Mouse (Mus musculus) kidney, adult 2 months (tissue): Measurements from ENCODE around the gene Rnf185. TPM values are rescaled to one million over a fixed set of nuclear protein-coding genes. Genes with fewer than 3 reads are reported as not detected.

Experiments used
- DNase-seq: peaks from one replicate; pipeline ENCODE4 v3.0.0; 2021
- H3K27ac ChIP-seq: fragments of 200-500 bp; 2 replicates; pipeline ENCODE4 v1.5.1; 2012; ENCODE audit warnings: low read depth, low read length, control low read depth, inconsistent platforms; ENCODE audit not compliant: insufficient read depth
- H3K27me3 ChIP-seq: fragments of 200-500 bp; replicated peaks from 2 replicates; pipeline ENCODE4 v1.6.1; 2012; ENCODE audit warnings: mild to moderate bottlenecking, moderate library complexity, low read length, inconsistent platforms; ENCODE audit not compliant: control insufficient read depth, insufficient read depth
- H3K36me3 ChIP-seq: fragments of 200-500 bp; 2 replicates; pipeline ENCODE4 v1.6.1; 2012; ENCODE audit warnings: mild to moderate bottlenecking, moderate library complexity, low read length, inconsistent platforms; ENCODE audit not compliant: control insufficient read depth, insufficient read depth
- H3K4me1 ChIP-seq: fragments of 200-500 bp; 2 replicates; pipeline ENCODE4 v1.6.1; 2011; ENCODE audit warnings: low read length; ENCODE audit not compliant: control insufficient read depth, insufficient read depth
- H3K4me3 ChIP-seq: fragments of 200-500 bp; 2 replicates; pipeline ENCODE4 v1.5.1; 2011; ENCODE audit warnings: mild to moderate bottlenecking, low read depth, low read length, control low read depth; ENCODE audit not compliant: insufficient read depth
- CTCF ChIP-seq: fragments of 200-500 bp; conservative IDR thresholded peaks from 2 replicates; pipeline ENCODE4 v1.5.1; 2011; ENCODE audit warnings: low read depth, mild to moderate bottlenecking, control low read depth, low read length, moderate library complexity, mixed read lengths; ENCODE audit not compliant: insufficient read depth, insufficient read length
- POLR2A ChIP-seq: fragments of 200-500 bp; IDR thresholded peaks from one replicate; pipeline ENCODE4 v1.6.1; 2011; ENCODE audit warnings: low read depth, low read length, control low read depth
- WGBS: fragments of 180-500 bp; shearing (Covaris S2); methylation state at CpG from one replicate; pipeline ENCODE4 v1.1.7; 2018; 5-methylcytosine and 5-hydroxymethylcytosine counted together
- polyA plus RNA-seq: library from polyadenylated mRNA; depleted of rRNA; stranded (reverse); fragments of >200 nt; gene quantifications from 2 replicates; pipeline ENCODE4 v1.2.3, GENCODE M21; 2012

The Rnf185 gene
- polyA plus RNA-seq, 1 experiment, result 49.4 TPM

GRCm38 (mm10) chr11:3431976-3432603 is 20.1 kb downstream of the Rnf185 start:
- no peak for TF ChIP-seq CTCF
- no peak for DNase-seq
- Histone ChIP-seq H3K27me3 (no peaks in the 10 kb centered on the region), H3K4me1 (peaks cover 3% of the 10 kb centered on the region; the same call in 1 of the 2 replicates), H3K4me3 (no peak overlapping the region), H3K27ac (no peak overlapping the region), H3K36me3 (no peaks in the 10 kb centered on the region; the same call in 1 of the 2 replicates)
- WGBS, result 78% methylated on average over 6 of the region's 6 CpGs

GRCm38 (mm10) chr11:3431515-3431914 is 20.6 kb downstream of the Rnf185 start:
- TF ChIP-seq POLR2A, result no peak
- TF ChIP-seq CTCF, result no peak
- H3K4me3 ChIP-seq, result no peak overlapping the region
- no peak overlapping the region for H3K27ac ChIP-seq
- no peaks in the 10 kb centered on the region for H3K27me3 ChIP-seq
- H3K4me1 ChIP-seq, result peaks cover 3% of the 10 kb centered on the region; the same call in 1 of the 2 replicates
- no peak for DNase-seq
- H3K36me3 ChIP-seq, result no peaks in the 10 kb centered on the region; the same call in 1 of the 2 replicates
- WGBS, result 93% methylated on average over 3 of the region's 3 CpGs

GRCm38 (mm10) chr11:3428632-3429031 is 23.5 kb downstream of the Rnf185 start:
- TF ChIP-seq POLR2A, result no peak
- TF ChIP-seq CTCF, result no peak
- peak overlapping the region; percentile 54 for H3K27ac ChIP-seq
- H3K27me3 ChIP-seq, result no peaks in the 10 kb centered on the region
- H3K4me3 ChIP-seq, result no peak overlapping the region
- DNase-seq, result no peak
- H3K4me1 ChIP-seq, result peaks cover 3% of the 10 kb centered on the region; the same call in 1 of the 2 replicates
- 83% methylated on average over 7 of the region's 7 CpGs for WGBS
- peaks cover 8% of the 10 kb centered on the region for H3K36me3 ChIP-seq

GRCm38 (mm10) chr11:3427697-3428230 is 24.4 kb downstream of the Rnf185 start:
- TF ChIP-seq CTCF (no peak), POLR2A (no peak)
- WGBS, result 43% methylated on average over 3 of the region's 3 CpGs
- Histone ChIP-seq H3K27ac (peak overlapping the region; percentile 56; the same call in 1 of the 2 replicates), H3K4me1 (peaks cover 3% of the 10 kb centered on the region; the same call in 1 of the 2 replicates), H3K4me3 (no peak overlapping the region), H3K36me3 (peaks cover 9% of the 10 kb centered on the region), H3K27me3 (no peaks in the 10 kb centered on the region)
- DNase-seq, result peak; percentile 59

GRCm38 (mm10) chr11:3422242-3422641 is 29.9 kb downstream of the Rnf185 start:
- Histone ChIP-seq H3K27ac (no peak overlapping the region), H3K4me1 (no peaks in the 10 kb centered on the region), H3K27me3 (no peaks in the 10 kb centered on the region), H3K36me3 (peaks cover 9% of the 10 kb centered on the region), H3K4me3 (no peak overlapping the region)
- TF ChIP-seq POLR2A (no peak), CTCF (no peak)
- no peak for DNase-seq
- 70% methylated on average over 4 of the region's 4 CpGs for WGBS

- peak; percentile 71 for DNase-seq
- peak overlapping the region; percentile 84 for H3K27ac ChIP-seq
- no peaks in the 10 kb centered on the region for H3K27me3 ChIP-seq
- 27% methylated on average over 4 of the region's 4 CpGs for WGBS
- no peak overlapping the region for H3K4me3 ChIP-seq
- no peak for TF ChIP-seq CTCF
- no peak for TF ChIP-seq POLR2A
- peaks cover 3% of the 10 kb centered on the region; the same call in 1 of the 2 replicates for H3K36me3 ChIP-seq
- H3K4me1 ChIP-seq, result no peaks in the 10 kb centered on the region
Measured at GRCm38 (mm10) chr11:3418741-3419140, 33.4 kb downstream of the Rnf185 start.

GRCm38 (mm10) chr11:3417795-3418194 is 34.4 kb downstream of the Rnf185 start:
- WGBS, result 60% methylated on average over 6 of the region's 6 CpGs
- Histone ChIP-seq H3K36me3 (peaks cover 1% of the 10 kb centered on the region; the same call in 1 of the 2 replicates), H3K4me1 (no peaks in the 10 kb centered on the region), H3K4me3 (no peak overlapping the region), H3K27ac (no peak overlapping the region), H3K27me3 (no peaks in the 10 kb centered on the region)
- TF ChIP-seq CTCF (no peak), POLR2A (no peak)
- DNase-seq, result peak; percentile 46
